Mouse (Mus musculus) limb, embryonic 10.5 days (tissue): ENCODE data around the gene Plvap. TPM values are rescaled to one million over a fixed set of nuclear protein-coding genes. Genes with fewer than 3 reads are reported as not detected.

ENCODE experiments used
- DNase-seq: peaks from one replicate; pipeline ENCODE4 v3.0.0-alpha.2; 2017; ENCODE audit warnings: low spot score
- H3K27ac ChIP-seq: fragments of 300-500 bp; sonication (generic); 2 replicates; pipeline ENCODE4 v1.5.1; 2016; ENCODE audit warnings: mild to moderate bottlenecking
- H3K27me3 ChIP-seq: fragments of 300-500 bp; sonication (generic); 2 replicates; pipeline ENCODE4 v1.6.1; 2016; ENCODE audit warnings: low read depth, mild to moderate bottlenecking; ENCODE audit not compliant: poor library complexity, severe bottlenecking
- H3K36me3 ChIP-seq: fragments of 300-500 bp; sonication (generic); 2 replicates; pipeline ENCODE4 v1.6.1; 2016; ENCODE audit warnings: mild to moderate bottlenecking, moderate library complexity
- H3K4me1 ChIP-seq: fragments of 300-500 bp; sonication (generic); 2 replicates; pipeline ENCODE4 v1.6.1; 2016
- H3K4me3 ChIP-seq: fragments of 300-500 bp; sonication (generic); 2 replicates; pipeline ENCODE4 v1.5.1; 2016; ENCODE audit warnings: mild to moderate bottlenecking, moderate library complexity
- H3K9me3 ChIP-seq: fragments of 300-500 bp; sonication (generic); replicated peaks from 2 replicates; pipeline ENCODE4 v1.6.1; 2016; ENCODE audit warnings: mild to moderate bottlenecking
- WGBS: fragments of 180-500 bp; shearing (Covaris S2); methylation state at CpG from one replicate; pipeline ENCODE4 v1.1.7; 2016; 5-methylcytosine and 5-hydroxymethylcytosine counted together
- polyA plus RNA-seq: library from polyadenylated mRNA; unstranded; fragments of >200 nt; fragmentation: Nextera tagmentation; extraction: Ambion mirVana; gene quantifications from 2 replicates; pipeline ENCODE4 v1.2.1, GENCODE M21; 2016

Plvap gene
- 74.6 and 77.7 TPM in 2 replicates for polyA plus RNA-seq

GRCm38 (mm10) chr8:71511644-71512043, at the start of gene Plvap:
Plvap (minus strand) TSS chr8:71511752.
- Histone ChIP-seq H3K4me1 (peaks cover 42% of the 10 kb centered on the region), H3K27me3 (peaks cover 51% of the 10 kb centered on the region), H3K36me3 (no peaks in the 10 kb centered on the region), H3K9me3 (no peaks in the 10 kb centered on the region), H3K4me3 (peak within 1 kb of the TSS; percentile 29), H3K27ac (peak within 1 kb of the TSS; percentile 42; the same call in 1 of the 2 replicates)
- 51% methylated on average over 14 of the region's 14 CpGs for WGBS
- no peak for DNase-seq

GRCm38 (mm10) chr8:71560765-71561164, 49.2 kb upstream of the Plvap start:
- H3K27me3 ChIP-seq: peaks cover 97% of the 10 kb centered on the region
- WGBS: 85% methylated on average over 5 of the region's 5 CpGs
- H3K4me3 ChIP-seq: no peak overlapping the region
- DNase-seq: no peak
- H3K36me3 ChIP-seq: no peaks in the 10 kb centered on the region
- H3K4me1 ChIP-seq: peaks cover 21% of the 10 kb centered on the region
- peaks cover 4% of the 10 kb centered on the region for H3K9me3 ChIP-seq
- no peak overlapping the region for H3K27ac ChIP-seq

- peaks cover 4% of the 10 kb centered on the region for H3K9me3 ChIP-seq
- WGBS: 77% methylated on average over 3 of the region's 3 CpGs
- H3K4me3 ChIP-seq: no peak overlapping the region
Measured at GRCm38 (mm10) chr8:71560071-71560470, 48.5 kb upstream of the Plvap start.

DNA sequence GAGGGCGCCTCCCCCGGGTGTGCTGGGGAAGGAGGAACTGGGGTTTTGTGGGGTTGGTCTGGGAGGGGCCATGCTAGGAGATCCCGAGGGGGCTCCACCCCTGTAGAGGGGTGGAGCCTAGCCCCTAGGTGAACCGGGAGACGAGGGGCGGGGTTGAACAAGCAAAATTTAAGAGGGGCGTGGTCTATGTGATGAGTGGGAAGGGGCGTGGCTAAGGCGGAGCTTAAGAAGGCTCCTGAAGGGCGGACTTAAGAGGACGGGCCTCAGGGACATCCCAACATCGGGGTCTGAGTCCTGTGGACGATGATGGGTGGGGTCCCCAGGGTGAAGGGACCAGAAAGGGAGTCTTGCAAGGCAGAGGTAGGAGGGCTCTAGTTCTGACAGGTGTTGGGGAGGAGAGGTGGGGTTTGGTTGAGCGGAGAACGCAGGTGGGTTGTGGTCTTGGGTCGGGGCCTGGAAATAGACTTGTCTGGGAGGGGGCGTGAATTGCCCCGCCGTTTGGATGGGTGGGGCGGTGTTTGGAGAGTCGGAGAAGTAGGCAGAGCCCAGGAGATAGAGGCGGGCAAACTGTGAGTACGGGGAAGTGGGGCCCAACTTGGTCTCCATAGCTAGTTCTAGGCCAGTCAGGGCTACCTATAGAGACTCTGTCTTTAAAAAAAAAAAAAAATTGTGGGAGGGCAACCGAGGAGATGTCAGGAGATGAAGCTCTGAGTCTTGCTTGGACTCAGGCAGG, 47.6 kb upstream of the Plvap start:
- H3K4me1 ChIP-seq: peaks cover 21% of the 10 kb centered on the region

More at GRCm38 (mm10) chr8:71560071-71560470, 48.5 kb upstream of the Plvap start:
- no peaks in the 10 kb centered on the region for H3K36me3 ChIP-seq
- H3K27ac ChIP-seq: no peak overlapping the region
- H3K4me1 ChIP-seq: peaks cover 21% of the 10 kb centered on the region
- DNase-seq: no peak
- H3K27me3 ChIP-seq: peaks cover 98% of the 10 kb centered on the region

GRCm38 (mm10) chr8:71558071-71558957, 46.8 kb upstream of the Plvap start, which contains the start of gene Tmem221:
Tmem221 (minus strand) TSS chr8:71558871.
- H3K9me3 ChIP-seq: no peaks in the 10 kb centered on the region
- peak within 1 kb of the TSS; percentile 51 for H3K4me3 ChIP-seq
- H3K36me3 ChIP-seq: no peaks in the 10 kb centered on the region
- WGBS: 5% methylated on average over 70 of the region's 70 CpGs
- peaks cover 82% of the 10 kb centered on the region for H3K27me3 ChIP-seq
- H3K4me1 ChIP-seq: peaks cover 21% of the 10 kb centered on the region
- peak; percentile 52 for DNase-seq
- 0 out of 2 replicates have a peak within 1 kb of the TSS, but pooled peaks have one; percentile 30 for H3K27ac ChIP-seq

More for the DNA sequence above, 47.6 kb upstream of the Plvap start:
- 0 out of 2 replicates have a peak overlapping the region, but pooled peaks have one; percentile 30 for H3K27ac ChIP-seq
- WGBS: 2% methylated on average over 24 of the region's 24 CpGs
- DNase-seq: peak; percentile 63
- peak overlapping the region; percentile 51 for H3K4me3 ChIP-seq
- no peaks in the 10 kb centered on the region for H3K36me3 ChIP-seq
- peaks cover 90% of the 10 kb centered on the region for H3K27me3 ChIP-seq
- H3K9me3 ChIP-seq: peaks cover 2% of the 10 kb centered on the region

- Histone ChIP-seq H3K9me3 (no peaks in the 10 kb centered on the region), H3K36me3 (no peaks in the 10 kb centered on the region), H3K27ac (no peak overlapping the region), H3K4me3 (no peak overlapping the region), H3K27me3 (peaks cover 45% of the 10 kb centered on the region), H3K4me1 (peaks cover 22% of the 10 kb centered on the region)
- no peak for DNase-seq
- 89% methylated on average over 2 of the region's 2 CpGs for WGBS
Measured at GRCm38 (mm10) chr8:71554644-71555043, 43.1 kb upstream of the Plvap start.

- WGBS: 73% methylated on average over 6 of the region's 6 CpGs
- H3K27me3 ChIP-seq: peaks cover 39% of the 10 kb centered on the region
Measured at GRCm38 (mm10) chr8:71554001-71554400, 42.4 kb upstream of the Plvap start.

GRCm38 (mm10) chr8:71552770-71553169, 41.2 kb upstream of the Plvap start:
- WGBS: 52% methylated on average over 6 of the region's 6 CpGs
- DNase-seq: no peak
- no peaks in the 10 kb centered on the region for H3K9me3 ChIP-seq
- no peak overlapping the region for H3K4me3 ChIP-seq
- H3K27ac ChIP-seq: no peak overlapping the region
- H3K36me3 ChIP-seq: peaks cover 11% of the 10 kb centered on the region
- peaks cover 8% of the 10 kb centered on the region for H3K4me1 ChIP-seq
- H3K27me3 ChIP-seq: peaks cover 27% of the 10 kb centered on the region

More at GRCm38 (mm10) chr8:71554001-71554400, 42.4 kb upstream of the Plvap start:
- no peak overlapping the region for H3K4me3 ChIP-seq
- H3K36me3 ChIP-seq: no peaks in the 10 kb centered on the region
- peaks cover 19% of the 10 kb centered on the region for H3K4me1 ChIP-seq
- no peak for DNase-seq
- no peak overlapping the region for H3K27ac ChIP-seq
- H3K9me3 ChIP-seq: no peaks in the 10 kb centered on the region

DNA sequence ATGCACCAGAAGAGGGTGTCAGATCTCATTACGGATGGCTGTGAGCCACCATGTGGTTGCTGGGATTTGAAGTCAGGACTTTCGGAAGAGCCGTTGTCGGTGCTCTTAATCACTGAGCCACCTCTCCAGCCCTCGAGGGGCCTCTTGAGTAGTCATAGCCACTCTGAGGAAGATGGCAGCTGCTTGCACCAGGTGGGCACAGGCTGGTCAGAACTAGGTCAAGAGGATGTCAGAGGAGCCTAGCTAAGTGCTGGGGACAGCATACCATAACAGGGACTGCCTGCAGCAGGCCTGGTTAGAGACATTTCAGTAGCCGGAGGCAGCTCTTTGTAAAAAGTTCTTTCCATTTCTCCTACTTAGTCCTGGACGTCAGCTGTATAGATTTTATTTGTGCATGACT, 39.2 kb upstream of the Plvap start:
- no peak overlapping the region for H3K27ac ChIP-seq
- H3K4me1 ChIP-seq: peaks cover 8% of the 10 kb centered on the region
- peaks cover 6% of the 10 kb centered on the region for H3K27me3 ChIP-seq
- peaks cover 29% of the 10 kb centered on the region for H3K36me3 ChIP-seq
- no peak for DNase-seq
- no peak overlapping the region for H3K4me3 ChIP-seq
- no peaks in the 10 kb centered on the region for H3K9me3 ChIP-seq
- WGBS: 71% methylated on average over 7 of the region's 7 CpGs

GRCm38 (mm10) chr8:71547590-71547989, 36.0 kb upstream of the Plvap start:
- Histone ChIP-seq H3K27me3 (no peaks in the 10 kb centered on the region), H3K9me3 (no peaks in the 10 kb centered on the region), H3K27ac (no peak overlapping the region), H3K4me3 (no peak overlapping the region), H3K36me3 (peaks cover 37% of the 10 kb centered on the region), H3K4me1 (peaks cover 16% of the 10 kb centered on the region)
- DNase-seq: no peak
- WGBS: 88% methylated on average over 7 of the region's 7 CpGs

DNA sequence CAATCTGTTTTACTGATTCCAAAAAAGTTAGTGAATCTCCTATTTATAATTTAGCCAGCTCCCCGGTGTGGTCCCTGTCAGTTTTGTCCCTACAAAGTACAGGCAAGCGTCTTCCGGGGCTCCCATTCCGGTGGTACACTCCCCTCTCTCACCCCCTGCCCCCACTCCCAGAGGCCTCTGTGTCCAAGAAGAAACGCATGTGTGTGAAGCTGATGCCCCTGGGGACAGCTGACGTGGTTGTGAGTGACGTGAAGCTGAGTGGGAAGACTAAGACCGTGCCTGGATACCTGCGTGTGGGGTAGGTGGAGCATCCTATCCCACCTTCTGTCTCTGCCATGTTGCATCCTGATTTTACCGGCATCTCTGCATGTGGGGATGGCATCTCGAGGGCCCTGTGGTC, 33.5 kb upstream of the Plvap start:
- no peak for DNase-seq
- H3K4me3 ChIP-seq: no peak overlapping the region
- 92% methylated on average over 11 of the region's 11 CpGs for WGBS
- H3K27me3 ChIP-seq: no peaks in the 10 kb centered on the region
- peaks cover 37% of the 10 kb centered on the region for H3K36me3 ChIP-seq
- H3K9me3 ChIP-seq: no peaks in the 10 kb centered on the region
- H3K27ac ChIP-seq: no peak overlapping the region
- peaks cover 12% of the 10 kb centered on the region for H3K4me1 ChIP-seq

DNA sequence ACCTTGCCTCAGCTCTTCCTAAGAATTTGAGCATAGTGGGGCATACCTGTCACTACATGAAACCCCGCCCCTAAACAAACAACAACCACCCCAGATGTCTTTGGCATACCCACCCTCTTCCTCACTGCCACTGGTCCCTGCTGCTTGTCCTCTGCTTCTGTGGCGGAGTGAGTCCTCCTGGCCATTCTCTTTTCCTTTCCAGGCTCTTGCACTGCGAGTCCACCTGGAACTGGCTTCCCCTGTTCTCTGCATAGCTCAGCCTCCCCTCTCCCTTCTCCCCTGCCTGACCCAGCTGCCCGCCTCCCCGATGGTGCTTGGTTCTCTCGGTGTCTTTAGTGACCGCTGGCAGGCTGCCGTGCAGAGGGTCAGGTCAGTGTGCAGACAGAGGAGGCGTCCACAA, 32.2 kb upstream of the Plvap start:
- H3K4me1 ChIP-seq: peaks cover 12% of the 10 kb centered on the region
- DNase-seq: no peak
- 88% methylated on average over 9 of the region's 9 CpGs for WGBS
- peaks cover 4% of the 10 kb centered on the region; the same call in 1 of the 2 replicates for H3K27me3 ChIP-seq
- H3K4me3 ChIP-seq: peak overlapping the region; percentile 87
- H3K36me3 ChIP-seq: peaks cover 35% of the 10 kb centered on the region
- H3K9me3 ChIP-seq: no peaks in the 10 kb centered on the region
- 0 out of 2 replicates have a peak overlapping the region, but pooled peaks have one; percentile 83 for H3K27ac ChIP-seq
